Mouse (Mus musculus): ENCODE results near the gene Nudt22. TPM values are rescaled to one million over a fixed set of nuclear protein-coding genes. Genes with fewer than 3 reads are reported as not detected.

Nudt22 gene
- polyA plus RNA-seq (2016; fragmentation: Nextera tagmentation; extraction: Ambion mirVana), result 20.1 and 20.2 TPM in 2 replicates

DNA sequence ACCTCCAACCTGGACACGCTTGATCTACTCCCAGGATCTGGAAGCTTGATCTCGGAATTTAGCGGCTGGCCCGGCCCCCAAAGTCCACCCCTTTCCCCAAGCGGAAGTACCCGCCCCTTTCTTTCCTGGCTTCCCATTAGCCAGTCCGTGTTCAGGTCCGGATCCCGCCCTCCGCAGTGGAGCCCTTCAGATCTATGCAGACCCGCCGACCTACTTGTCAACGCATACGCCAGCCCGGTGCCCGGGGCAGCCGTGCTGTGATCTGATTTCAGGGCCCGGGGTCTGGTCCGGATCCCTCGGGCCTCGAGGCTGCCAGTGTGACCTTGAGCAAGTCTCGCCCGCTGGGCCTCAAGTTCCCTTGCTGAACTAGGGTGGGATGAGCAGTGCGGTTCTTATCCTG, at the start of gene Nudt22, which contains the start of gene Trpt1:
Nudt22 (minus strand) TSS at position 112 of the 400 bp plus-strand sequence.
Trpt1 (plus strand) TSS at position 126 of the 400 bp plus-strand sequence.
- H3K9me3 ChIP-seq (replicated peaks), result no peaks in the 10 kb centered on the region
- H3K4me3 ChIP-seq, result peak within 1 kb of the TSS; percentile 54
- H3K27me3 ChIP-seq, result no peaks in the 10 kb centered on the region
- peaks cover 42% of the 10 kb centered on the region for H3K4me1 ChIP-seq
- peak within 1 kb of the TSS; percentile 71 for H3K9ac ChIP-seq
- peak; percentile 73 for ATAC-seq (ENCODE audit: low FRiP score)
- H3K27ac ChIP-seq, result peak within 1 kb of the TSS; percentile 79
- H3K36me3 ChIP-seq, result peaks cover 25% of the 10 kb centered on the region
- H3K4me2 ChIP-seq (replicated peaks), result peak within 1 kb of the TSS; percentile 80
- whole genome bisulfite sequencing, result 1% methylated on average over 24 of the region's 24 CpGs

GRCm38 (mm10) chr19:7044706-7045105, 48.8 kb upstream of the Nudt22 start:
- ATAC-seq (ENCODE audit: low FRiP score), result no peak
- Histone ChIP-seq H3K4me2 (replicated peaks) (no peak overlapping the region), H3K9me3 (replicated peaks) (no peaks in the 10 kb centered on the region), H3K36me3 (no peaks in the 10 kb centered on the region), H3K27ac (no peak overlapping the region), H3K27me3 (no peaks in the 10 kb centered on the region), H3K4me1 (peaks cover 4% of the 10 kb centered on the region; the same call in 1 of the 2 replicates), H3K4me3 (no peak overlapping the region), H3K9ac (no peak overlapping the region)
- 46% methylated on average over 4 of the region's 4 CpGs for WGBS

DNA sequence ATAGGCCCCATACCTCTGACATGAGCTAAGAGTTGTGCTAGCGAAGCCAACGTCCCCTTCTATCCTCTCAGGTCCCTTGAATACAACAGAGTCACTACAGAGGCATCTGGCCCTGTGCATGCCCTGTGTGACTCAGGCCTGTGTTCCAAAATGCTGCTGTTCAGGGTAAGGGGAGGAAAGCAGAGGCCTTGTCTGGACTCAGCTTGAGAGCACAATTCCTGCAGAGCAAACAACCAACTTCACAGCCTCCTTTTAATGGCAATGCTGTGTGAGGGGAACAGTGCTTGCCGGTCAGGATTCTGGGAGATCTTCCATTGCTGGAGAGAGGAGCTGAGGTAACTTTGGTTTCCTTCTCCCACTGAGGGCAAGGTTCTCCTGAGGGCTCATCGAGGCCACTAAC, 48.4 kb upstream of the Nudt22 start:
- H3K27me3 ChIP-seq, result no peaks in the 10 kb centered on the region
- H3K4me3 ChIP-seq, result no peak overlapping the region
- no peak overlapping the region for H3K4me2 ChIP-seq (replicated peaks)
- H3K36me3 ChIP-seq, result no peaks in the 10 kb centered on the region
- ATAC-seq (ENCODE audit: low FRiP score), result no peak
- H3K27ac ChIP-seq, result no peak overlapping the region
- no peaks in the 10 kb centered on the region for H3K9me3 ChIP-seq (replicated peaks)
- H3K4me1 ChIP-seq, result peaks cover 4% of the 10 kb centered on the region; the same call in 1 of the 2 replicates
- 67% methylated on average over 4 of the region's 4 CpGs for WGBS
- no peak overlapping the region for H3K9ac ChIP-seq

DNA sequence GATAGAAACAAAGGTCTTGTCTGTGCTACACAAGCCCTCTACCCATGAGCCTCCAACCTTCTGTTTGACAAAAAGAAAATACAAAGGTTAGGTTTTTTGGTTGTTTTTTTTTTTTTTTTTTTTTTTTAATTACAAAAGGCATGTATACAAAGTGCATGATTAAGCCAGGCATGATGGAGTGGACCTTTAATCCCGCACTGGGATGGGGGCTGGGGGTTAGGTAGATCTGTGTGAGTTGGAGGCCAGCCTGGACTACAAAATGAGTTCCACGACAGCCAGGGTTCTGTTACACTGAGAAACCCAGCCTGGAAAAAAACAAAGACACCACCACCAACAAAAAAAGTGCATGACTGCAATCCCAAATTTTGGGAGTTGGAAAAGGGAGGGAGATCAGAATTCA, 45.3 kb upstream of the Nudt22 start:
- peak overlapping the region; percentile 87; the same call in 1 of the 2 replicates for H3K27ac ChIP-seq
- H3K4me3 ChIP-seq, result 0 out of 2 replicates have a peak overlapping the region, but pooled peaks have one; percentile 94
- no peak for ATAC-seq (ENCODE audit: low FRiP score)
- H3K4me1 ChIP-seq, result peaks cover 27% of the 10 kb centered on the region
- H3K36me3 ChIP-seq, result no peaks in the 10 kb centered on the region
- no peak overlapping the region for H3K9ac ChIP-seq
- peak overlapping the region; percentile 61 for H3K4me2 ChIP-seq (replicated peaks)
- 95% methylated on average over 2 of the region's 2 CpGs for WGBS
- no peaks in the 10 kb centered on the region for H3K9me3 ChIP-seq (replicated peaks)
- no peaks in the 10 kb centered on the region for H3K27me3 ChIP-seq

DNA sequence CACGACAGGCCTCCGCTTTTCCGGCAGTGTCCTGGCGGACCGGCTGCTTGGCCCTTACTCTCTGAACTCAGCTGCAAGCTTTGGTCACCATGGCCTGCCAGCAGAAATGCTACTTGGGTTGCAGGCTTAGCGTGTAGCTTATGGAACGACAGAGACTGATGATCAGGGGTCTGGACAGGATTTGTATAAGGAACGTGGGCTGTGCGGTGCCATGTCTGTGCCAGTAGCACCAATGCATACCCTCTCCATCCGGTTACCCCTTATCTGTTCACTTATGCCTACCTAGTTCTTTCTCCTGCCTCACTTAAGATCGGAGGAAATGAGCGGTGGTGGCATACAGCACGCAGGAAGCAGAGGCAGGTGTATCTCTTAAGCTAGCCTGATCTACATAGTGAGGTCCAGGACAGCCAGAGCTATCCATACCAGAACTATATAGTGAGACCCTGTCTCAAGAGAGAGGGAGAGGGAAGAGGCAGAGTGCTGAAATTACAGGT, 44.8 kb upstream of the Nudt22 start:
- WGBS, result 25% methylated on average over 13 of the region's 13 CpGs
- H3K27ac ChIP-seq, result peak overlapping the region; percentile 87
- no peaks in the 10 kb centered on the region for H3K27me3 ChIP-seq
- peak overlapping the region; percentile 57 for H3K9ac ChIP-seq
- peak overlapping the region; percentile 61 for H3K4me2 ChIP-seq (replicated peaks)
- H3K9me3 ChIP-seq (replicated peaks), result no peaks in the 10 kb centered on the region
- H3K4me3 ChIP-seq, result peak overlapping the region; percentile 94
- H3K36me3 ChIP-seq, result no peaks in the 10 kb centered on the region
- peaks cover 27% of the 10 kb centered on the region for H3K4me1 ChIP-seq
- peak; percentile 2 for ATAC-seq (ENCODE audit: low FRiP score)

DNA sequence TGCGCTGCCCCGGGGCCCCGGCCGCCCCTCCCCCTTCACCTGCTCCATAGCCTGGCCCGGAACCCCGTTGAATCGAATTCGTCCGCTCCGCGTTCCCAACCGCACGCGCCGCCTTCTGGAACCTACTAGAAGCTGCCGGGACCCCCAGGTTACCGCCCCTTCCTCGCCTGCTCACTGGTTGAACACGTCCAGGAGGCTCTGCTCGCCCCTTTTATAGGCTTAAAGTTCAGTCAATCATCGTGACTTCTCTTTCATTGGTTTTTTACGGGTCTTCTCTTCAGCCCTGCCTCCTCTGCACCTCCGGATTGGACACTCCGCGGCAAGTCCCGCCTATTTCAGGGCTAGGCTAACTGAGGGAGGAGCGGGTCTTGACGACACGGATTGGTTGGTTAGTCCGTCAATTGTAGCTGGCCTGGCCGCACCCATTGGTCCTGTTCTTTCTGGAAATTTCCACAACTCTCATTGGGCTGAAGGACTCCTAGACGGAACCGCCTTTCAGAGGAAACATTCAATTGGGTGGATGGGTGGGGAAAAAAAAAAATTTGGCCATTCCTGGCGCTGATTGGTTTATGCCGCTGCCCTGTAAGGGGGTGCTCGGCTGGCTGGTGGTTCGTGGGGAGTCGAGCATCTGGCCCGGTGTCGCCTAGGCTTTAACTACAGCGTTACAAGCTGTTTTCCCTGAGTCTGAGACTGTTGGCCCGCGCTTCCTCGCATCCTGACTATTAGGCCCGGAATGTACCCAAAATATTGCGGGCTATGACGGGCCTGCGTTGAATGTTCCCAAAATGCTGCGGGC, 44.1 kb upstream of the Nudt22 start, which contains the start of gene Stip1:
Stip1 (minus strand) TSS at position 127 of the 796 bp plus-strand sequence.
- under 1% methylated on average over 48 of the region's 49 CpGs for WGBS
- ATAC-seq (ENCODE audit: low FRiP score), result peak; percentile 99
- peak within 1 kb of the TSS; percentile 94 for H3K4me3 ChIP-seq
- peaks cover 6% of the 10 kb centered on the region; the same call in 1 of the 2 replicates for H3K36me3 ChIP-seq
- H3K9ac ChIP-seq, result peak within 1 kb of the TSS; percentile 96
- peak within 1 kb of the TSS; percentile 61 for H3K4me2 ChIP-seq (replicated peaks)
- H3K27ac ChIP-seq, result peak within 1 kb of the TSS; percentile 91
- H3K27me3 ChIP-seq, result no peaks in the 10 kb centered on the region
- peaks cover 27% of the 10 kb centered on the region for H3K4me1 ChIP-seq
- no peaks in the 10 kb centered on the region for H3K9me3 ChIP-seq (replicated peaks)

- H3K36me3 ChIP-seq, result peaks cover 12% of the 10 kb centered on the region
- no peaks in the 10 kb centered on the region for H3K27me3 ChIP-seq
- H3K27ac ChIP-seq, result peak overlapping the region; percentile 91
- H3K9me3 ChIP-seq (replicated peaks), result no peaks in the 10 kb centered on the region
- peaks cover 27% of the 10 kb centered on the region for H3K4me1 ChIP-seq
- peak overlapping the region; percentile 61 for H3K4me2 ChIP-seq (replicated peaks)
- peak overlapping the region; percentile 94 for H3K4me3 ChIP-seq
- 2% methylated on average over 30 of the region's 35 CpGs for WGBS
- ATAC-seq (ENCODE audit: low FRiP score), result peak; percentile 26
- H3K9ac ChIP-seq, result peak overlapping the region; percentile 96
These were observed 43.3 kb upstream of the Nudt22 start for GRCm38 (mm10) chr19:7039088-7039720.

DNA sequence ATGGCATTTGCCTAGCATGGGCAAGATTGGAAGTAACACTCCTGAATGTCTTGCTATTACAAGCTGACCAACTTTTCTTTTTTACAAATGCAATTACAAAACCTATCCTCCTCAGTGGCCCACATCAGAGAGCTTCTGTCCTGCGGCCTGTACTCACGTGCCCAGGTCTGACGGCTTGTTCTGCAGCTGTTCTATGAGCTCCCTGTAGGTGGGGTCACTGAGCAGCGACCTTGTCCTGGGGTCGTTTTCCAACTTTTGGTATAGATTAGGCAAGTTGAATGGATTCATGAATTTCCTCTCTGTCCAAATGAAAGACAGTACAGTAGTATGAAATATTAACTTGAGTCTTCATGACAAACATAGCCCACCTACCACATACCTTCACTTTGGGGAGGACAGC, 38.1 kb upstream of the Nudt22 start:
- no peak overlapping the region for H3K9ac ChIP-seq
- no peak overlapping the region for H3K4me3 ChIP-seq
- no peaks in the 10 kb centered on the region for H3K9me3 ChIP-seq (replicated peaks)
- WGBS, result 95% methylated on average over 5 of the region's 5 CpGs
- no peak overlapping the region for H3K4me2 ChIP-seq (replicated peaks)
- no peaks in the 10 kb centered on the region for H3K27me3 ChIP-seq
- no peak for ATAC-seq (ENCODE audit: low FRiP score)
- H3K4me1 ChIP-seq, result peaks cover 23% of the 10 kb centered on the region
- peaks cover 63% of the 10 kb centered on the region for H3K36me3 ChIP-seq
- H3K27ac ChIP-seq, result no peak overlapping the region

DNA sequence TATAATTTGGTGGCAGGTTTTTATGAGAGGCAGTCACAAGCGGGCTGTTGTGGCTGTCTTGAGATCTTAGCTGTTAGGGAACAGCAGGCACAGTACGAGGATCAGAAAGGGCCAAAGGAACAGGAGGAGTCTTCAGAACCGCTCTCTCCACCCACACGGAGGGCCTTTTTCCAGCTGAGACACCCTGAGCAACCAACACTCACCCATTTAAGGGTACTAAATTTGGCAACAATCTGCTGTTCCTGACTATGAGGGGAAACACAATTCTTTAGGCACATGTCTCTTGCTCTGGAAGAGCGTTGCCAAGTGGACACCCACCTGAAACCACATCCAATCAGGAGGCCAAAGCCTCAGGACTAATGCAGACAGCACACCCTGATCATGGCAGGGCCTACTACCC, 33.6 kb upstream of the Nudt22 start:
- peaks cover 91% of the 10 kb centered on the region for H3K36me3 ChIP-seq
- no peak overlapping the region for H3K4me2 ChIP-seq (replicated peaks)
- no peaks in the 10 kb centered on the region for H3K4me1 ChIP-seq
- no peak overlapping the region for H3K27ac ChIP-seq
- no peak overlapping the region for H3K9ac ChIP-seq
- H3K4me3 ChIP-seq, result no peak overlapping the region
- no peaks in the 10 kb centered on the region for H3K27me3 ChIP-seq
- 98% methylated on average over 5 of the region's 5 CpGs for WGBS
- no peak for ATAC-seq (ENCODE audit: low FRiP score)
- H3K9me3 ChIP-seq (replicated peaks), result no peaks in the 10 kb centered on the region

- ATAC-seq (ENCODE audit: low FRiP score), result peak; percentile 48; the same call in 1 of the 2 replicates
- Histone ChIP-seq H3K4me3 (no peak overlapping the region), H3K27me3 (no peaks in the 10 kb centered on the region), H3K36me3 (peaks cover 80% of the 10 kb centered on the region), H3K4me1 (no peaks in the 10 kb centered on the region), H3K4me2 (replicated peaks) (no peak overlapping the region), H3K9ac (no peak overlapping the region), H3K27ac (no peak overlapping the region), H3K9me3 (replicated peaks) (no peaks in the 10 kb centered on the region)
- 42% methylated on average over 3 of the region's 3 CpGs for WGBS
These were observed 24.3 kb upstream of the Nudt22 start for GRCm38 (mm10) chr19:7020224-7020641.

DNA sequence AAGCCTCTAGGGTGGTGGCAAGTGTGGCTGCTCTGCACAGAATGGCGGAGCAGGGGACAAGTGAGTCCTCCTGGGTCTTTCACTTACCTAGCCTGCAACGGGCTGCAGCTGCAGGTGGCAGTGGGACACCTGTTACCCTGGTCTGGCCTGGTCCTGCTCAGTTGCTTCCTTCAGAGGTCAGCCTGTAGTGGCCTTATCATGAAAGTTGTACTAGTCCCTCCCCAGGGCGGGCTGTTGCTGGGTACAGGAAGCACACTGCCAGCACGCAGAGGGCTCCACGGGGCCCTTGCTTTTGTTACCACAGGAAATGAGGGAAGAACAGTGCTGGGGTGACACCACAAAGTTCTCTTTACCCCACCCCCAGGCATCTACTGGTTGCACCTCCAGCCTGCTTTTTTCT, 23.3 kb upstream of the Nudt22 start, which contains the start of gene Fermt3:
Fermt3 (minus strand) TSS at position 279 of the 400 bp plus-strand sequence.
- H3K36me3 ChIP-seq, result peaks cover 70% of the 10 kb centered on the region
- no peaks in the 10 kb centered on the region for H3K4me1 ChIP-seq
- H3K27me3 ChIP-seq, result no peaks in the 10 kb centered on the region
- 83% methylated on average over 5 of the region's 5 CpGs for WGBS
- H3K4me2 ChIP-seq (replicated peaks), result no peak within 1 kb of the TSS
- no peaks in the 10 kb centered on the region for H3K9me3 ChIP-seq (replicated peaks)
- H3K27ac ChIP-seq, result no peak within 1 kb of the TSS
- no peak for ATAC-seq (ENCODE audit: low FRiP score)
- H3K9ac ChIP-seq, result no peak within 1 kb of the TSS
- H3K4me3 ChIP-seq, result no peak within 1 kb of the TSS

- no peak overlapping the region for H3K4me3 ChIP-seq
- ATAC-seq (ENCODE audit: low FRiP score), result no peak
- no peaks in the 10 kb centered on the region for H3K27me3 ChIP-seq
- H3K27ac ChIP-seq, result no peak overlapping the region
- no peaks in the 10 kb centered on the region for H3K9me3 ChIP-seq (replicated peaks)
- 89% methylated on average over 11 of the region's 11 CpGs for WGBS
- H3K36me3 ChIP-seq, result peaks cover 65% of the 10 kb centered on the region
- H3K4me2 ChIP-seq (replicated peaks), result no peak overlapping the region
- H3K4me1 ChIP-seq, result no peaks in the 10 kb centered on the region
- H3K9ac ChIP-seq, result no peak overlapping the region
These were observed 22.6 kb upstream of the Nudt22 start for GRCm38 (mm10) chr19:7018546-7018945.

Data from hindbrain, embryonic 12.5 days (tissue).